Mouse (Mus musculus): Measurements from ENCODE around the gene Igdcc3.
A peak's percentile ranks its signal among the peaks of the same experiment; 100 is the strongest.

Gene Igdcc3

DNA sequence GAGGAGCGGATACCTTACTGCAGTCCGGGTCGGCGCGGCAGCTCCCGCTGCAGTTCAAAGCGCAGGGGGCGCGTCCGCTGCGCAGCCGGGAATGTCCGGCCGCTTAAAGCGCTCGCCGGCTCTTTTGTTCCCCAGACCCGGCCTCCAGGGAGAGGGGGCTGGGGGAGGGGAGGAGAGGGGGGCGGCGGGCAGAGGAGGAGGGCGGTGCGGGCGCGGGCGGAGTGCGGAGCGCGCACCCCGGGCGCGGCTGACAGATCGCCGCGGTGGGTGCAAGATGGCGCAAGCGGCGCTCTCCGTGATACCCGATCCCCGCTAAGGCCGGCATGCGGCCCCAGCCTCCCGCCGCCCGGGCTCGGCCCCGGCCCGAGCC is at the start of gene Igdcc3:
Gene Igdcc3, plus strand, starts transcription at position 254 of the 370 bp plus-strand sequence.
- no peak for DNase-seq (ENCODE audit: low spot score in 2 of 2)

DNA sequence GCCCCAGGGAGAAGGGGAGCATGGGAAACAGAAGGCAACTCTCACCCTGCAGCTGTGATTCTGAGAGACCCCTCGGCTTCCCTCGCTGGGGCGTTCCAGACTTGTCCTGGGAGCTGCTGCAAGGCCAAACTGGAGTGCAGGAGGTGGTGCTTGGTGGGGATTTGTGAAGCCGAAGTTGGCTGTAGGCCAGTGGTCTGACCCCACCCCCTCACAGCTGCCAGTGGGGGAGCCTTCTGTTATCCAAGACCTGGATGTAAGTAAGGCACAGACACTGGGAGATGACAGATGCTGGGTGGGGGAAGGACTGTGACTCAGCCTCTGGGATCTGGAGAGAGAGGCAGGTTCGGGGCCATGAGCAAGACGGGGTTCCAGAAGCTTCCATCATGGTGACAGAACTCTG is 46.8 kb upstream of the Igdcc3 start:
- no peak for DNase-seq (ENCODE audit: low spot score in 2 of 2)

DNA sequence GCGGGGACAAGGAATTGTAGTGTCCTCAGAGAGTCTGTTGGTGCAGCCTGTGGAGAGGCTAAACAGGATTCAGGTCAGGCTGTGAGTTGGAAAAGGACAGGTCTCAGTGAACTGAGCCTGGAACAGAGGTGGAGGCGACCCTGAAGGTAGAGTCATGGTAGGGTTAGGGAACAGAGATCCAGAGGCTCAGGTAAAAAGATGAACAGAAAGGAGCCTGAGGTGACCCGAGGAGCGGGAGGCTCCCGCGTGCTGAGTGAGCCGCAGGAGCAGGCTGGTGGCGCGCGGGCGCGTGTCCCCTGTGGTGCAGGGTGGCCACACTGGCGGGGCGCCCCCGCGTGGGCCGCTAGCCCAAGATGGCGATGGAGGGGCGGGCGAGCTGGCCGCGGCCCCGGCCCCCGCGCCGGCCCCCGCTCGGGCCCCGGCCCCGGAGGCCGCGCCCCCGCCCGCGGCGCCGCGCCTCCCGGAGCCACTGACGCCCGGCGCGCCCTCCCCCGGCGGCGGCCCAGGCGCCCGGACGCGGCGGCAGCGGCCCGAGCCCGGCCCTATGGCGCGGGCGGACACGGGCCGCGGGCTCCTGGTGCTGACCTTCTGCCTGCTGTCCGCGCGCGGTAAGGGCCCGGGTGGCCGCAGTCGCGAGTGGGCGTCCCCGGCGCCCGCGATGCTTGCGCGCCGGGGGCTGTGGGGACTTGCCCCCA is 39.9 kb upstream of the Igdcc3 start, which contains the start of gene Igdcc4:
Gene Igdcc4, plus strand, starts transcription at position 496 of the 695 bp plus-strand sequence.
- no peak for DNase-seq (ENCODE audit: low spot score in 2 of 2)

DNA sequence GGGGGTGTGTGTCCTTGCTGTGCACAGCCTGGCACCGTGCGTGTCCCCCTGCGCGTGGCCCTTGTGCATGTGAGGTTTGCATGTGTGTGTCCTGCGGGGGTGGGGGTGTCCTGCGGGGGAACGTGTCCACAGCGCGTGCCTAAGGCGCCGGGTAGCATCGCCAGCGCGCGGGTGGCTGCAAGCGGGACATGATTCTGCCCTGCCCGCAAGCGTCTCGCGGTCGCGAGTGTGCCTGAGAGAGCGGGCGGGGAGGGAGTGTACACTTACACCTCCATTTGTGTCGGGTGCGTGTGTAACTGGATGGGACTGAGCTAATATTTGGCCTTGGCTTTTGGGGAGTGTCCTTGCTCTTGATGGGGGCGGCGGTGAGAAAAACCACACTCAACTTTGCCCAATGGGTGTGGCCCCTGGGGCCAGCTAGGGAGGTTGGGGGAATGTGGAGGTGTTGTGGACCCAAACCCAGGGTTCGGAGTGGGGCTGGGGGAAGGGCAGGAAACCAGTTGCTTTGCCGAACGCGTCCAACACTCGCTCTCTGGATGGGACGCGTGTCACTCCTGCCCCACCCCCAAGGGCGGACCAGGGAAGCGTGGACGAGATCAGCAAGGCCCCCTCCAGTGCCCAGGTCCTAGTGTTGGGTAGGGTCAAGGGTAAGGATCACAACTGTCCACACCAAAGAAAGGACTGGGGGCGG is 39.2 kb upstream of the Igdcc3 start:
- no peak for DNase-seq (ENCODE audit: low spot score in 2 of 2)

DNA sequence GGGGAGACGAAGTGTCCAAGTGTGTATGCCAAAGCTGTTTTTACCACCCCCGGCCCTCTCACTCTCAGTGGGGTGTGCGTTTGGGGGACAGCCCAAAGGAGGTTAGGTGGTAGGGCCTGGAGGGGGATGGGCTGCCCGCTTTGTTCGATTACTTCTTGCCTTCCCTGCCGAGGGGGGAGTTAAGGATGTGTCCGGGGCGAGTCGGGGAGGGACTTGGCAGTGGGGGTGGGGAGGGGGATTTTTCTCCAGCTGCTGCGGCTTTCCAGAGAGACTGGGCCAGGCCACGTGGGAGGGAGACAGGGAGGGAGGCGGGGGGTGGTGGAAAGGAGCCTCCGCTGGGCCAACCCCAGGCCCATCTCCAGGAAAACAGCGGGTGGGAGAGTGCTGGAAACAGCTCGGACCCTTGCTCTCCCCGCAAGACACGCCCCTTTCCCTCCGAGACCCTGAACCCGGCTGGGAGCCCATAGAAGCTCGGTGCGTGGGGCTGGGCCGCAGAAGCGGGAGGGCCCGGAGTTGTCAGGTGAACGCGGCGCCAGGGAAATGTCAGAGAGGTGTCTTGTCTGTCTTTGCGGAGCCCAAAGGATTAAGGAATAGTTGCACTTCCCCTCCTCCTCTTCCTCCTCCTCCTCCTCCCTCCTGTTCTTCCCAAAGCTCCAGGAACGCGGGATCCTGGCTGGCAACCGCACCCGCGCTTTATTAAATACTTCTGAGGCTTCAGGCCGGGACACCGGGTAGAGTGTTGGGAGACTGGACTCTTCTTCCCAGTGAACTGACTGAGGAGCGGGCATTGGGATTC is 38.4 kb upstream of the Igdcc3 start:
- DNase-seq (ENCODE audit: low spot score in 2 of 2), result no peak

DNA sequence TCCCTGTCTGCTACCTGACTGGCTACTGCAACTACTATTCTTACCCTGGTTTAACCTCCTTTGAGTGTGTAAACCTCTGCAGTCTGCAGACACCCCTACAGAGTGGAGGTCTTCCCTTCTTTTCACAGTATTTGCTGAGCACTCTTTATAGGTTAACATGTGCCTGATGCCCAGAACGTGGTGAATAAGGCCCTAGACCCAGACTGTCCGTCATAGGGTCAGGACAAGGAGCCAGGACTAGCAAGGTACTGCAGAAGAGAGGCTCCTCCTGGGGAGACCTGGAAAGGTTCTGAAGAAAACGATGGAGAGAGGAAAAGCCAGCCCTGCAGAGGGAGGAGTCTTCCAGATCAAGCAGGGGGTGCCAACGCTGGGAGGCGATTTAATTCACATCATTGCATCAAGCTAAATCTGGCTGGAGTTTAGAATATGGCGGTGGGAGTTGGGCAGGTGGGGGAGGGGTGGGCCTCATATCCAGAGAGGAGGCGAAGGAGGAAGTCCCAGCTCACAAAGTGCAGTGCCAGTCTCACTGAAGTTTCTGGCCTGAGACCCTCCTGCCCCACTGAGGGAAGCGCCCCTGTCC is 37.7 kb upstream of the Igdcc3 start:
- no peak for DNase-seq (ENCODE audit: low spot score in 2 of 2)

DNA sequence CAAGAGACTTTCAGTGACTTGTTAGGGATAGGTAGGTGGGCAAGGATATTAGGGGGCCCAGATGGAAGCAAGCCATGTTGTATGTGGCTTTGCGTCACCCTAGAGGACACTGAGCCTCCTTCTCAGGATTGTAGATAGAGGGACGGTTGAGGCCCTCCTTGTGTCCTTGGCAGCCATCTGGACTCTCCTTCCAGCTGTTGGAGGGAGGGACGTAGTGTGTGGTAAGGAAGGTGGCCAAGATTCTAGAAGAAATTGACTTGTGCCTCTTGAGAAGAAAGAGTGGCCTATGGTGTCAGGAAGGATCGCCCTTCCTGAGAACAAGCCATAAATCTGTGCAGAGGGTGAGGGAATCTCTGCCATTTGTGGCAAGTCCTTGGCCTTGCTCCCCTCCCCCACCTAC is 34.2 kb upstream of the Igdcc3 start:
- DNase-seq (ENCODE audit: low spot score in 2 of 2), result no peak

DNA sequence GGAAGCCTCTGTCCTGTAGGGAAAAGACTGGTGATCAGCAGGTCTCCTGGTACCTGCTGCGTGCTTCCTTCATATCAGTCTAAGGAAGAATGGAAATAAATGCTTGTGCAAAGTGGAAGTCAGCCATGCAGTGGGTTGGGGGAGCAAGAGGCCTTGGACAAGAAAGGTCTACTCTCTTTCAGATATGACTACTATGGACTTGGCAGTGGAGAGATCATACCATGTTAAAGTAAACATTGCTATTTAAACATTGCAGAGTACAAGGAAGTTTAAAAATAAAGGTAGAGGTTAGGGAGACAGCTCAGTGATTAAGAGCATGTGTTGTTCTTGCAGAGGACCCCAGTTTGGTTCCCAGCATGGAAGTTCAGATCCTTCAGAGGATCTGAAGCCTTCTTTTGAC is 33.1 kb upstream of the Igdcc3 start:
- DNase-seq (ENCODE audit: low spot score in 2 of 2), result no peak

DNA sequence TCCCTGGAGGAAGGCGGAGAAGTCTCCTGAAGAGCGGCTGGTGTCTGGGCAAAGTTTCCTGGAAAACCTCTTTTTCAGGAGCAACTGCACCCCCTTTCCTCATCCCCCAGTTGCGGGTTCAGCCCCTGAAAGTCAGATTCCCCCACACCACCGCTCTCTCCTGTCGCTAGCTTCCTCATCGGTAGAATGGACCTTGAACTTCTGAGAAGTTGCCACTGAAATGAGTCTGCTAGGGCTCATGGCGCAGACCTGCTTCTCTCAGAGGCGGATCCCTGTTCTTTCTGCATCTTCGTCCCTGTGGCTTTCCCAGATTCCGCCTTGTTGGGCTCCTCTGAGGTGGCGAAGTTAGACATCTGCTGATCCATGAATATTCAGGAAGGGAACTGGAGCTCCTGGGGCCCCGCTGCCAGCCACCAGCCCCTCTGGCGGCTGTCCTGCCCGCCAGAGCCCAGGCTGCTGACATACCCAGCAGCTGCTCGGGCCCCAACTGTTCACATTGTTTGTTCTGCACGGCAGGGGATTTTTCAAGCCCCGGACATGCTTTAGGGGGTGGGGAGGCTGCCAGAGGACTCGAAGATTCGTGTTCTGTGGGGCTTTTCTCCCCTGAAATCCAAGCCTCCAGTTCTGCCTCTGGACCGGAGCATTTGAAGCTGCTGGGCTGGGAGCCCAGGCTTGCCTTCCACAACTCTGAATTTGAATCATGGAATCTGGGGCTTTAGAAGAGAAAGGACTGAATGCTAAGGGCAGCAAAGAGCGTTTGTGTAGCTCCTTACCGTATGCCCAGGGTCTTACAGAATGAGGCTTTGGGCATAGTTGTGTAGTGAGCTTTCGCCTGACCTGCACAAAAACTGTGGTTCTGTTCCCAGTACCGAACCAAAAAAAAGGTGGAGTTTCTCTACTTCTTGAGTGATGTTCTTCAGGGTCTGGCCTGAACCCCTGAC is 31.6 kb upstream of the Igdcc3 start:
- DNase-seq (ENCODE audit: low spot score in 2 of 2), result no peak

DNA sequence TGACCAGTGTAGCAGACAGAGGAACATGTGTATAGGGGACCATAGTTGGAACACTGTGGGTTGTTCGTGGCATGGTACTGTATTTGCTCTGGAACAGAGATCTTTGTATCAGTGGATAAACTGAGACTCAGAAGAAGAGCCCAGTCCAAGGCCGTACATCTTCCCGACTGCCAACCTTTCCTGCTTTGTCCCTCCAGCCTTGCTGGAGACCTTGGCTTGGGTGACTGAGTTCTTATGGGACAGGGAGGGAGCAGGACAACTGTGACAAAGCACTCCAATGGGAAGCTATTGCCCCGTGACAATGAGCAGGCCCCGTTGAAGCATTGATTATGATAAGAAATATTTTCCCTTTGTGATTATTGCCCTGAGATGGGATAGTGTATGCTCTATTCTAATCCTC is 29.3 kb upstream of the Igdcc3 start:
- no peak for DNase-seq (ENCODE audit: low spot score in 2 of 2)

DNA sequence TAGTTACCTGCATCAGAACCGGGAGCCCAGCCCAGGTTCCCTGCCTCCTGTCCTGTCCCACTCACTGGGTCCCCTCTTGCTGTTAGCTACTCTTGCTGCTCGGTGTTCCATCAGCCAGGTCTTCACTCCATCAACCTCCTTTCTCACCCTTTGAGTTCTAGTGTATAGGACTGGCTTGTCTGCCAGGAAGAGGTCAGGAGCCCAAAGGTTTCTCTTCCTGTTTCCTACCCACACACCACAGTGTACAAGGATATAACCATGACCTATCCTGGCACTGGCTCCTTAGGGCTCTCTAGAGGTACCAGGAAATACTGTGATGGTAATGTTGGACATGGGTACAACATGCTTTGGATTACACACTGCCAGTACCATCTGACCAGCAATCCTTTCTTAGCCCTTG is 27.3 kb upstream of the Igdcc3 start:
- DNase-seq (ENCODE audit: low spot score in 2 of 2), result no peak

DNA sequence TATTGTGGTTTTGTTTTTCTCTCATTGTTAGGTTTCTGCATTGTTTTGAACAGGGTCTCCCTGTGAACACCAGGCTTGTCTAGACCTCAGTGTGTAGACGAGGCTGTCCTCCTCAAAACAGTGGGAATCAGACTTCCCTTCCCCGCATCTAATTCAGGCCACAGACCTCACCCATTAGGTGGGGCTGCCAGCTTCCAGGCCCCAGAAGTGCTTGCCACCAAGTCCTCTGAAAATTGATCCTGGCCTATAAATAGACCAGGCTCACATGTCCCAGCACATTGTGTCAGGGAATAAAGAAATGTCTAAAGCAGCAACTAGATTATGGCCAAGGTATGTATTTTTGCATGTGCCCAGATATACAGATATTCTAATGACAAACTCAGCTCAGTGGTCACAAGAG is 25.1 kb upstream of the Igdcc3 start:
- DNase-seq (ENCODE audit: low spot score in 2 of 2), result no peak

DNA sequence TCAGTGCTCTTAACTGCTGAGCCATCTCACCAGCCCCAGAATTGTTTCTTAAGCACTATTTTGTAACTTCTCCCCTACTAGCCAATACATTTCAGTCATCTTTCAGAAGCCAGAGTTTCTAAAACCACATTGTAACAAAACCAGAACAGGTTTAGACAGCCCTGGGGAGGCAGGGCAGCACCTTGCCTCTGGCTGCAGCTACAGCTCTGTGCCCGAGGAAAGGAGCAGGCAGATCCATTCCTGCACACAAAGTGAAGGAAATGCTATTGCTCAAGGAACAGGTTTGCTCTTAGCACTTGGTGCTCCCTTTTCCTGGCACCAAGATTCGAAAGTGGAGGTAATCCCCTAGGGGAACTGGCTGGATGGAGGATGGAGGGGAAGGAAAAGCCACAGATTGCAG is 23.5 kb upstream of the Igdcc3 start:
- no peak for DNase-seq (ENCODE audit: low spot score in 2 of 2)

DNA sequence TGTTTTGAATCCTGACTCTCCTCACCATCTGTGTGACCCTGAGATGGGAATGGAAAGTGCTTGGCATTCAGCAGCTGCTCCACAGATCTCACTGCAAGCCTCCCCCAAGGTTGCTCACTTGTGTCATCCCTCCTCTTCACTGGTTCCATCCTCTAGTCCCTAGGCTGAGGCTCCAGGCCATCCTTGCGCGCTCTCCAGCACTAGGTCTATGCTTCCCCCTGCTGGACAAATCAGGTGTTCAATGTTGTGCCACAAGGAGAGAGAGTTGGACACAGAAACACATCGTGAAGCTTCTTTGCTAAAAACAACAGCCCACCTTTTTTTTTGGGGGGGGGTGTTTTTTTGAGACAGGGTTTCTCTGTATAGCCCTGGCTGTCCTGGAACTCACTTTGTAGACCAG is 20.1 kb upstream of the Igdcc3 start:
- DNase-seq (ENCODE audit: low spot score in 2 of 2), result peak in 1 of 2 experiments; percentile 43

DNA sequence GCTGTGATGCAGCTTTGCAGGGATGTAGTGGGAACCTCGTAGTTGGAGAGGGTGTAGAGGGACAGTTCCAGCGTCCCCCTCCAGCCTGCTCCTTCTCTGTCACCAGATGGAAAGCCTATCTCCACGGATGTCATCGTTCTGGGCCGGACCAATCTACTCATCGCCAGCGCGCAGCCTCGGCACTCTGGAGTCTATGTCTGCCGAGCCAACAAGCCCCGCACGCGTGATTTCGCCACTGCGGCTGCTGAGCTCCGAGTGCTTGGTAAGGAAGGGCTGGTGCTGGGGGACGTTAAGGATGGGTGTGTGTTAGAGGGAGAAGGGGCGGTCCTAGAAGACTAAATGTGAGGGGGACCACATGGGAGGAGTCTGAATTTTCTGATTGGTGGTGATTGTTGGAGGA is 18.4 kb upstream of the Igdcc3 start:
- DNase-seq (ENCODE audit: low spot score in 2 of 2), result no peak

DNA sequence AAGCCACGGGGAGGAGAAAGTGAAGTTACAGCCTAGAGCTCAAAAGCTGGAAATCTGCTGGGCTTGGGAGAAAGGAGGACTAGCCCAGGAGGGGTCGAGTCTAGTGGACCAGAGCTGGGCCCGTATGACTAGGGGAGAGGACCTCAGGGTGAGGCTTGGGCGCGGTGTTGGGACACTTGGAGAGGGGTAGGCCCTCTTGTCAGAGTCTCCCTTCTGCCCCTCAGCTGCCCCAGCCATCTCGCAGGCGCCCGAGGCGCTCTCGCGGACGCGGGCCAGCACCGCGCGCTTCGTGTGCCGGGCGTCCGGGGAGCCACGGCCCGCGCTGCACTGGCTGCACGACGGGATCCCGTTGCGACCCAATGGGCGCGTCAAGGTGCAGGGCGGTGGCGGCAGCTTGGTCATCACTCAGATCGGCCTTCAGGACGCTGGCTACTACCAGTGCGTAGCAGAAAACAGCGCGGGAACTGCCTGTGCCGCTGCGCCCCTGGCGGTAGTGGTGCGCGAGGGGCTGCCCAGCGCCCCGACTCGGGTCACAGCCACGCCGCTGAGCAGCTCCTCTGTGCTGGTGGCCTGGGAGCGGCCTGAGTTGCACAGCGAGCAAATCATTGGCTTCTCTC is 17.3 kb upstream of the Igdcc3 start:
- peak in 1 of 2 experiments; percentile 34 for DNase-seq (ENCODE audit: low spot score in 2 of 2)

DNA sequence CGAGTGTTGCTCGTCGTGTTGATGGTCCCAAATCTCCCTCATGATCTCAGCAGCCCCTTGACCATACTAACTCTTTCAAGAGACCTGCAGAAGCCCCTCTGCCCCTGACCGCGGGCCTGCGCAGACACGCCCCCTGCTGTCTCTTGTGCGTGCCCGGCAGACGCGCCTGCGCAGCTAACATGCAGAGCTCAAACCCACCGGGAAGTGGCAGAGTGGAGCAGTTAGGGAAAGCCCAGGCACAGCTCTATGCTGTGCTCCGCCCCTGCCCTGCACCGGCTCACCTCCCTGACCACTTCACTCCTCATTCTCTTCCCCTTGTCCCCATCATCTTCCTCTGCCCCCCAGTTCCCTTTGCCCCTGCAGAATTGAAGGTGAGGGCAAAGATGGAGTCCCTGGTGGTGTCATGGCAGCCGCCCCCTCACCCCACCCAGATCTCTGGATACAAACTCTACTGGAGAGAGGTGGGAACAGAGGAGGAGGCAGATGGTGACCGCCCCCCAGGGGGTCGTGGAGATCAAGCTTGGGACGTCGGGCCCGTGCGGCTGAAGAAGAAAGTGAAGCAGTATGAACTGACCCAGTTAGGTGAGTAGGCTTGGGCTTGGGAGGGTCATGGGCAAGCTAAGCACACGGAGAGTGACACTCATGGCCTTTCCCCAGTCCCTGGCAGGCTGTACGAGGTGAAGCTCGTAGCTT is 12.7 kb upstream of the Igdcc3 start:
- peak; percentile 32 to 41 for DNase-seq (ENCODE audit: low spot score in 2 of 2)

DNA sequence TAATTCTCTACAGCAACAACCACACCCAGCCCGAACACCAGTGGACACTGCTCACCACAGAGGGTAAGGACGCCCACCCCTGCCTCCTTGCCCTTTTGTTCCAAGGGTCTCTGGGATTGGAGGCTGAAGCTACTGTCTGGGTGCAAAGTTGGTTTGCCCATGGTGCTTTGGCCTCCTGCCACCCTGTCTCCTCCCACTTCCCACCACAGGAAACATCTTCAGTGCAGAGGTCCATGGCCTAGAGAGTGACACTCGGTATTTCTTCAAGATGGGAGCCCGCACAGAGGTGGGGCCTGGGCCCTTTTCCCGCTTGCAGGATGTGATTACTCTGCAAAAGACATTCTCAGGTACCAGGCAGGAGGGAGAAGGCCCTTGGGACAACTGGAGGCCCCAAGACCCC is 9.3 kb upstream of the Igdcc3 start:
- no peak for DNase-seq (ENCODE audit: low spot score in 2 of 2)

DNA sequence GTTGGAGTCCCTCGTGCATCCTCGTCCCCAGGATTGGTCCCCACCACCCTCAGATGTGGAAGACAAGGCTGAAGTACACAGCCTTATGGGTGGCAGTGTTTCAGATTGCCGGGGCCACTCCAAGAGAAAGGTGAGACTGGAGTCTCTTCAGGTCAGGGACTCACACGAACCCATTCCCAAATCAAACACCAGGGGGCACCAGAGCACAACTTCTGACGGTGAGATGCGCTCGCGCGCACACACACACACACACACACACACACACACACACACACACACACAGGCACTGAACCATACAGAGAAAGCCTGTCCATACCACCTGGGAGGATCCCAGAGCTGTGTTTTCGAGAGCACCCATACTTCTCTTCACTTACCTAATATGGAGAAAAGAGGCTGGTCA is 7.2 kb upstream of the Igdcc3 start:
- DNase-seq (ENCODE audit: low spot score in 2 of 2), result peak; percentile 70 to 79

DNA sequence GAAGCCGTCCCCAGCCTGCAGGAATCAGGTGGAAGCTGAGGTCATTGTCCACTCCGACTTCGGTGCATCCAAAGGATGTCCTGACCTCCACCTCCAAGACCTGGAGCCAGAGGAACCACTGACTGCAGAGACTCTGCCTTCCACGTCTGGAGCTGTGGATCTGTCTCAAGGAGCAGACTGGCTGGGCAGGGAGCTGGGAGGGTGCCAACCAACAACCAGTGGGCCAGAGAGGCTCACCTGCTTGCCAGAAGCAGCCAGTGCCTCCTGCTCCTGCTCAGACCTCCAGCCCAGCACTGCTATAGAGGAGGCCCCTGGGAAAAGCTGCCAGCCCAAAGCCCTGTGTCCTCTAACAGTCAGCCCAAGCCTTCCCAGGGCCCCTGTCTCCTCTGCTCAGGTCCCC is 5.9 kb upstream of the Igdcc3 start:
- DNase-seq (ENCODE audit: low spot score in 2 of 2), result no peak
